Mouse (Mus musculus) retina, postnatal 7 days (tissue): ENCODE measurements around the gene Rad51b.
A peak's percentile ranks its signal among the peaks of the same experiment; 100 is the strongest.

ENCODE experiments used
- DNase-seq: peaks from one replicate; pipeline ENCODE4 v3.0.0-alpha.2; 2012; ENCODE audit warnings: low read depth, low spot score

Gene Rad51b

DNA sequence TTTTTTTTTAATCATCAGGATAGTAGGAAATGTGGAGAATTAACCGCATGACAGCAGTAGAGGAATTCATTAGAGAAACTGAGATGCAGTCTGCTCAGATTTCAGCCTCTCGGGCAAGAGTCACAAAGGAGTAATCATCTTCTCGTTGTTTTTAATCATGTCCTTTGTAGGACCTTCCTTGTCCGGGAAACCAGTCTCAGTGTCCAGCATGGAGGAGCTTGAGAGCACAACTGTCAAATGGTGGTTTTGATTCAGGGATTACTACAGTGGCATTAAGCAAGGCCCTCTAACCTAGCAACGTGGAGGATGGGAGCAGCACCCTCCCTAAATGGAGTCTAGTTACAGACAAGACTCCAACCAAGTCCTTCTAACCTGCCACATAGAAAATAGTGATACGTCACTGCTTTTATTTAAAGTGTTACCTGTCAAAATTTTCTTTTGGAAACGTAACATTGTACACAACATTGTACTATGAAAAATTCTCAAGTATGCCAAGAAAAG is 278.0 kb downstream of the Rad51b start:
- no peak for DNase-seq

DNA sequence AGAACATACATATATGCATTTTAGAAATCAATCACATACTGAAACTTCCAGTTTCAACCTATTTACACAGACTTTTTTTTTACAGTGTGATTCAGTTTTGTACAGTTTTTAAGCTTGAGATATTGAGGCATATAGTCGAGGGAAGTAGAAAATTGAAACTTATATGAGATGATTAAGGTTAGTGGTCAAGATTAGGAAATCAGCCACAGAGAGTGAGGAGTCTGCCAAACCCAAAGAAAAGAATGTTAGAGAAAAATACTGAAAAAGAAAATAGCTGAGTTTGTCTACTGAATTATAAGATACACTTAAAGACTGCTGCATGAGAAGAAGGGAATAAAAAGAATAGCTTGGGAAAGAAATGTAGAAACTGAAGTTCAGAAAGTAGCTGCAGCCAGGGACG is 280.4 kb downstream of the Rad51b start:
- no peak for DNase-seq

DNA sequence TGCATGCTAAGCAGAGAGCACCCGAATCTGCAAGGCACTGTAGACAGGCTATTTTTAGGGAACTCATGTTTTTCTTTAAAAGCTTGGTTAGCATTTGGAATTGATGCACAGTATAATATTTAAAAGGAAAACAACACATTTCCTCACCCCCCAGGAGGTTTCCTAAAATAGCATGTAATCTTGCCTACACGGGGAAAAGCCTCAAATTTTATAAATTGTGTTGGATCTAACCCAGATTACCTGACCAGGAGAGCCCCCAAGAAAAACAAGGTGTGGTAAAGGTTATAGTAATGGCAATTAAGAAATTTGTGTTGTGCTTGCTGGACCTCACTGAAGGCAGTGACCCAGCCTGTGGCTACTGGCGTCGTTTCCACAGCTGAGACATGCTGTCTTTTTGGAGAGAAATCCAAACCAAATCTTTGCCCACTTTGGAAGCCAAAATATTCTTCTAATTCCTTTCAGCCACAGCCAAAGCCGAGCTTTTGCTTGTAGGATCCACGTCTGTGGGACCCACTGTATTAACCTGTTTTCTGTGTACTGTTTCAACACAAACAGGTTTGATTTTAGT is 282.0 kb downstream of the Rad51b start:
- DNase-seq = no peak

DNA sequence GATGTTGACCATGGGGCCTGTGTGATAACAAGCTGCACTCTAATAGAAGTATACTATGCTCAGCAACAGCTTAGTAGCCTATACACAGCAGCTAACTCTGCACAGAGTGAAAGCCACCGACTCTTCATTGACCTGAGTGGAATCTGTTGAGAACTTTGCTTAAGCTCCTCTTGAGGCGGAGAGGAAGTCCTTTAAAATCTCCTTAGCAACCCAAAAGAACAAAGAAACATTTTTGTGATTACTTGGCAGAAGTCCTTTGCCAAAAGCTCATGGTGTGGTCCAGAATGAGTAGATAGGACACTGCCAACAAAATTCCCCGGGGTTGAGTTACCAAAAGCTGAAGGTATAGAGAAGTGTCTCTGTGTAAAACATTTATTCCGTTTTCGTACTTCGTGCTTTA is 282.8 kb downstream of the Rad51b start:
- DNase-seq = no peak

DNA sequence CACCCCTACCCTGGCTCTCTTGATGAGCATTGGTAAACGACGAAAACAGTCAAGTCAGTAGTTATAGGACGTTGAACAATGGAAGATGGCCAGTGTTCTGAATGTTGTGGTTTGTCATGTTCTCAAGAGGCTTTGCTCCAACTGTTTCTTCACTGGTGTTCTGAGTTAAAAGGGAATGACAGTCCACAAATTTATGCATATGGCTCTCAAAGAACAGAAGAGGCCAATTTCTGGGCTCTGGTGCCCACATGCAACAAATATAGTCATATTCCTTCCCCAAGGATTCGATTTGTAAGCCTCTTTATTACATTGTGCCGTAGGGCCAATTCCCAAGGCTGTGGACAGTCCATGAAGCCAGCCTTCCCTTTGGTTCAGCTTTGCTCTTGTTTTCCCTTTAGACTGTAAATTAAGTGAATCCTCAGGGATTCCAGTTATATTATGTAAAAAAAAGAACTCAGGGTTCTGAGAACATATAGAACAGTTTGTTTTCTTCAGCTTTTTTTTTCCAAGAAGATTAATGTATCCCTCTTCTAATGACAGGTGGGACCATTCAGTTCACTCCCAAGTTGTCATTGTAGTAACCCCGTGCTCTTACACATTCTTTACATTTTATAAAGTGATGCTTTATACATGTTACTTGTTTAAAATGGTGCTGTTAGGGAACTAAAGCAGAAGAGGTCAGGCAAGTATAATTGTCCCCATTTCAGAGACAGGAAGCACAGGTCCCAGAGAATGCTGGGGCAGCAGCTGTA is 287.6 kb downstream of the Rad51b start:
- no peak for DNase-seq

DNA sequence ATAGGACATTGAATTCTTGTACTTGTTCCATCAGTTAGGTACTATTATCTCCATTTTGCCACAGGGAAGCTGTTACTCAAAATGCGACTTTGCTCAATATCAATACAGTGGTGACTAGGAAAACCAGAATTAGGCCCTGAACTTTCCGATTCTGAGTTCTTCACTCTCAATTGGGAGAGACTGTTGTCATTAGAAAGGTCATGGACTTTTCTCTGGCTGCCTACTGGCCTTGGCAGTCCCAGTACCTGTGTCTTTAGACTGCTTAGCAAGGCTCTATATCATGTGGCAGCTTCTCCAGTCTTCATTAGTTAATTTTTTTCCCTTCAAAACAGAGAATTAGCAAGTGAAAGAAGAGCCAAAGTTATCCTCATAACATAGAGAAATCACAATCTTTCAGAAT is 288.3 kb downstream of the Rad51b start:
- DNase-seq = no peak

DNA sequence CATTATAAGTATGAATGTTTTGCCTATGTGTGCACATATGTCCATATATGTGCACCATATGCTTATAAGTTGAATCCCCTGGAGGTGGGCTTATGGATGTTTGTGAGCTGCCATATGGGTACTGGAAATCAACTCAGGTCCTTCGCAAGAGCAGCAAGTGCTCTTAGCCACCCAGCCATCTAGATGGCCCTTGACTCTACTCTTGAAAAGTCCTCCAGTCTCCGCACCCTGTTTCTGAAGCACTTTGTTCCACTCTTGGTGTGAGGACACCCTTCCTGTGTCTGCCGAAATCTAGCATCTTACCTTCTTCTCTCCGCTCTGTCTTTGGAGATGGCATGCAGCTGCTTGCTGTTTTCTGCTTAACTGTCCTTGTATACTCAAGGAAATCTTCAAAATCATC is 291.7 kb downstream of the Rad51b start:
- DNase-seq = no peak

DNA sequence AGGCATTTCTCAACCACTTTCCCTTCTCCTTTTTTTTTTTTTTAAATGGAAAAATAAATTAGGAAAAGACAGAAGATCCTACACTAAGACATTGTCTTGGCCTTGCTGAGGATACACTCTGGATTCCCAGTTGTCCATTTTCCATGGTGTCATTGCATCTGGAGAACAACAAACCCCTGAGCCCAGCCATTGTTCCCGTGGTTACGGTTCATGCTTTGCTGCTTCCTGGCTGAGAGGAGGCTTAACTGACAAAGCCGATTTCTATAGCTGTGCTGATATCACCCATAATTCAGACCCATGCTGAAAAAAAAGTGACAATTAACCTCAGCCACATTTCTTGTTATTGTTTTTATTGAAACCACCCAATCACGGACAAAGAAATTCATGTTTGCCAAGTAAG is 295.1 kb downstream of the Rad51b start:
- no peak for DNase-seq

DNA sequence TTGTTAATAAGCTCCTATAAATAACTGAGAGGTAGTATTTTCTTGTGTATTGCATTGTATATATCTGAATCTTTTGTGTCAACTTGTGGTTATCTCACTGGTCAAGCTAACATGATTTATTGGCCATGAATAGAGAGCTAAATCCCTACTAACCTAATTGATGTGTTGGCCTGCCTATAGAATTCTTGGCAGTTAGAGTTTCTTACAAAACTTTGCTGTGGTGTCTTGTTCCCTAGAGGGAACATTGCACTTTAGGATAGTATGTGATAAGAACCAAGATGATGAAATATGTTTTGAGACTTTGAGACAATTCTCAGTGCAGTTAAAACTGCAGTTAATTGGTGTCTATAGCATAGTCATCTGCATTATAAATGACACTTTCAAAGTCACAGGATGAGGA is 299.8 kb downstream of the Rad51b start:
- no peak for DNase-seq

DNA sequence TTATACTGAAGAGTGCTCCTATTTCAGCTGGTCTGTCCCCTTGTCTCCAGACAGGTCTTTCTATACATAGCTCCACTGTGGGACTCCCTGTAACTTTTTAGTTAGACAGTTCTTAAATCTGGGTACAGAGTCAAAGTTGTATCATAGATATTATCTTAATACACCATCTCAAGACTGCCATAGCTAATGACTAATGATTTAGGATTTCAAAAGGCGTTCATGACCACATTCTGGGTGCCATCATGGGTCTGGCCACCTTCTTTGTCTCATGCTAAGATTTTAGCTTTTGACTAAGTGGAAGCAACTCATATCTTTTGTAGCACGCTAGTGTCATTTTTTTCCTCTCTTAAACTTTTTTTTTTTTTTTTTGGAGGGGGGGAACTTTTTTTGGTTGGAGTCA is 300.3 kb downstream of the Rad51b start:
- no peak for DNase-seq

DNA sequence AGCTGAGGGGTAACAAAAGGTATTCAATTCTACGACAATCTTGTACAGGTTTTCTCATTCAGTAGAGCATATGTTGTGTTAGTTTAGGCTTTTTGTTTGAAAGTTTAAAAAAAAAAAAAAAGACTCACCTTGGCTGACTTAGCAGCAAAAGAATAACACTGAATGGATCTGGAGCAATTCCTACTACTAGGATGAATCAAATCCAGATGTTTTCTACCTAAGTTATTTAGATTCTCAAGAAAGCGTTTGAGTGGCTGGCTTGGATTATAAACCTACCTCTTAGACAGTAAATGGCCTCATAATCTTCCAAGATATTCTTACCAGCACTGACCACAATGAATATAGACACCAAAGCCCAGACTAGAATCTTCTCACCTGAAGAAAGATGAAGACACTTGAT is 300.7 kb downstream of the Rad51b start:
- DNase-seq = no peak

DNA sequence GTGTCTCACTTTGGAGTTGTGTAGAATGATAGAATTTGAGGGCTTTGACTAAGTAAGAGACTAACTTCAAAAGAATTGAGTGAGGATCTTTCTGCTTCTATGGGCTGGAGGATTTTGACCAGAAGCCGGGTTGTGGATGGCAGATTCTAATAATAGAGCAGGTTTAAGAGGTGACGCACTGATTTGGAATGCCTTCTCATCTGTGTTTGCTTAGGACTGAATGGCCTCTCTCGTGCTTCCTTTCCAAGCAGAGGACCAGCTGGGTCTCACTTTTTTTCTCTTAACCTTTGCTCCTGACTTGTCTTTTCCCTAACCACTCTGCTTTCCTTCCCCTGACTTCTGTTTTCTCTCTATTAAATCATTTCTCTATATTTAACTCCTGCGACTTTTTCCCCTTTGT is 301.4 kb downstream of the Rad51b start:
- DNase-seq = no peak

DNA sequence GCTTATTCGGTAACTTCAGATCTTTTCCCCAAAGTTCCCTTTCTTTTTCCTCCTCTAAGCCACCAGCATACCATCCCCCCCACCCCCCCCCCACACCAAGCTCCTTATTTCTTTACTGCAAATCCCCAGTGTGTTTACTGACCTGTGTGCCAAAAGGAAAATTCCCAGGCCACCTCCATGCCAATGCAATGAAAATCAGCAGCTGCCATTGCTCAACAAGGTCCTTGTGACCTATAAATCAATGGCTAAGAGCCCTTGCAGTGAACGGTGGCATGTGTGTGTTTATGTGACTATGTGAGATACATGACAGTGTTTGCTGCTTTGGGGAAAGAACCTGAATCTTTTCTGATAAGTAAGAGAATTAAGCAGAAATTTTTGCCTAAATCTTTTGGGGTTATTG is 301.8 kb downstream of the Rad51b start:
- no peak for DNase-seq

DNA sequence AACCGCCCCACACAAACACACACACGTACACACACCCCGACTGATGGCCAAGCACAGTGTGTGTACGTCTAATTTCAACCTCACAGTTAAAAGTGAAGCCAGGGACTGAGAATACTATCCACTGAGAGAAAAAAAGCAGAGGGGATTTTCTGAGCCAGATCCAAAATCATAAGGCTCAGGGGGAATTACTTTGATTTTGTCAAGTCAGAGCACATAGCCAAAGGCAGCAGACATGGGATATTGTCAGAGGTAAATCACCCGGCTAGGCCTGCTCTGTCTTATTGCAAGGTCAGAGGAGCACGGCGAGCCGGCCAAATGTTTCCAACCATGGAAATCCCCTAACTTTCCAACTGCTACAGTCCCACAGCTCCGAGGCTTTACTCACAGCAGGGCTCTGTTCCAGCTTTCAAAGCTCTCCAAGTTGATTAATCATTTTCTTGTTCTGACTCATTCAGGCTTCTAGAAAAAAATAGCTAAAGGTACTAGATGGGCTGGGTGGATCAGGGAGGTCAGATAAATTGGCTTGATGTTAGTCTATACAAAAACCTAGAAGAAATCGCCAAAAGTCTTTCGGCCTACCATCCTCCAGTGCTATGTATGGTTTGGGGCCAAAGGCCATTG is 303.2 kb downstream of the Rad51b start:
- DNase-seq = no peak

DNA sequence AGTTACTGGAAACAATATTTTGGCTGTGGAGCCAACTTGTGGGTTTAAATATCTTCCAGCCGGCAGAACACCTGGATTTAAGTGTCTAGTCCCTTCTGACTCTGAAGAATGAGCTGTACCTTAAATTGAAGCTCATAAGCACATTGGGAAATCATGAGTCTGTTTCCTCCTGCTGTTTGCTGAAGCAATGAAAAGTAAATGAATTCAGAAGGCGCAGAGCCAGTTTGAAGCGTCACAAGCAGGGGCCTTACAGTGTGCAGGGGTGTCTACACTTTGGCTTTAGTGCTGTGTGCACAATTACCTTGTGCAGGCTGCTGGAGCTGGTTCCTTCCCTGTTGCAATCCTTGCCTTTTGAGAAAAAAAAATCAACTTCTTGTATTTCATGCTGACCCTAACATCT is 305.6 kb downstream of the Rad51b start:
- no peak for DNase-seq

DNA sequence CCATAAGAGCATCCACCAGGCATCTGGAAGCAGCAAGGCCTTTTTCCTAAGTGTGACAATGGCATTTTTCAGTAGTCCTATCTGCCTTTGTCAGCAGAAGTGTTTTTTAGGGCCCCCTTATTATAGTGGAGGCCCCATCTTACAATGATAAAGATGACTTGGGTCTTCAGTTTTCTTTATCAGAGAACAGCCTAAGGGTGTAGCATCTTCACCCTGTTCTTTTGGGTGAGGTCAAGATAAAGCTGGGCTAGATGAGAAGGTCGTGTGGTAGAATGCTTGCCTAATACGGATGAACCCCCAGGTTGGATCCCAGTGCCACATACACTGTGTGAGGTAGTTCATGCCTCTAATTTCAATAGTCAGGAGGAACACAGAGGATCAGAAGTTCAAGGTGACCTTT is 307.8 kb downstream of the Rad51b start:
- DNase-seq = no peak

DNA sequence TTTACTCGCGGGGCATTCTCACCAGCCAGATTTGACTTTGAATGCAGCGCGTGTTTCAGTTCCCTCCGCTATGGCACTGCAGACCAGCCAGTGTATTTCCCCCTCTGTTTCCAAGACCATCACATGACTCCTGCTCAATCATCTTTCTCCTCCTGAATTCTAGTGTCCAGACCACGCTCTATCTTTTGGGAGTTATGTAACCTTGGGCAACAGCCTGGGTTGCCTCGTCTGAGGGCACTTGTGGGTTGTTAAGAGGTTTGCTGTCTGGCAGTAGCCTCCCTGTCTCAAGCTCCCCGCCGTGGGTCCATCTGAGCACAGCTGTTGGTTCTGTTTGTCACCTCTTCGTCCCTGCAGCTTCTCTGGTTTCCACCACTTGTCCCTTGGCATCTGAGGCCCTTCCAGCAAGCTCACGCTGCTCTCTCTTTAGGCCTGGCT is 309.1 kb downstream of the Rad51b start:
- no peak for DNase-seq

DNA sequence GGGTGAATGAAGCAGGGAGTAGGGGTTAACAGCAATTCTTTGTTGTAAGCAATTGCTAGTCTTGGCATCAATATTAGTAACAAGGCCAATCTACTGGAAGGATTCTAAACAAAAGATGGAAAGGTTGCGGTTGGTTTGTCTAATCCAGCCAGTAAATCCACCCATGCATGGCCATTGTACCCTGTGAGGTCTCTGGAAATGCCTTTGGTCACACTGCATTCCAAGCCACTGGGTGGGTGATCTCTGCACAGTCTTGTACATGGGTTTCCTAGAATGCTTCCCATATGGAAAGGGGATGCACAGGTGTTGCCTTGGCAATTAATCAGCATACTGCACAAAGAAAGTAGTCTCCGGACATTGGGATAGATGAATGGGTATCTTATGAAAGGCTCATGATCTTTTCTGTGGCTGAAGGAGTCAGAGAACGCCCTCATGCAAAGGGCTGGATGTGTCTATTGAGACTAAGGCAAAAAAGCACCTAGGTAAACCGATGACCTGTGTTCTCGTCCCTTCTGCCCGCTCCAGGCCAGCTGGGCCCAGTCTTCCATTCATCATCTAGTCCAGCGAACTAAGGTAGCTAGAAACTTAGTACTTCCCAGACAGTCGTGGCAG is 312.4 kb downstream of the Rad51b start:
- DNase-seq = no peak

DNA sequence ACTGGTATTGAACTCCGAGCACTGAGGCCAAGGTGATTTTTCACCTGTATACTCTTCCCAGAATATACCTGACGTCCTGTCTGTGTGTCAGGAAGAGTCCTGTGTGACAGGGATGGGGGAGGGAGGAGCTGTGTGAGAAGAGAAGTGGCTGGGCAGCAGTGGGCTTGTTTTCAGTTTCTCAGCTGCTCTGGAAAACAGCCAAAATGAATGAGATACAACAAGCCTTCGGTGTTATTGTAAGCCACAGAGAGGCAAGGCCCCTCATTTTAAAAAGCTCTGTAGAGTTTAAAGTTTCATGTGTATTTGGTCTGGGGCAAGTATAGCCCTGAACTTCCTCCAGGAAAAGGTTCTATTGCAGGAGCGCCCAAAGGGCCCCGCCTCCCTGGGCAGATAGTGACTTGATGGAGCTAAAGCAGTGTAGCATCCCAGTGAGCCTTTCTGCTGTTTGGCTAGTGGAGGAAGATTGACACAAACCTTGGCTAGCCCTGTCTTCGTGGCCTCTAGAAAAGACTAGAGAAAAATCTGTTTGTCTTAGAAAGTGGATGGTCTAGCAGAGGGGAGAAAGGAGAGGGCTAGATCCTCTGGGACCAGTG is 313.5 kb downstream of the Rad51b start:
- no peak for DNase-seq

DNA sequence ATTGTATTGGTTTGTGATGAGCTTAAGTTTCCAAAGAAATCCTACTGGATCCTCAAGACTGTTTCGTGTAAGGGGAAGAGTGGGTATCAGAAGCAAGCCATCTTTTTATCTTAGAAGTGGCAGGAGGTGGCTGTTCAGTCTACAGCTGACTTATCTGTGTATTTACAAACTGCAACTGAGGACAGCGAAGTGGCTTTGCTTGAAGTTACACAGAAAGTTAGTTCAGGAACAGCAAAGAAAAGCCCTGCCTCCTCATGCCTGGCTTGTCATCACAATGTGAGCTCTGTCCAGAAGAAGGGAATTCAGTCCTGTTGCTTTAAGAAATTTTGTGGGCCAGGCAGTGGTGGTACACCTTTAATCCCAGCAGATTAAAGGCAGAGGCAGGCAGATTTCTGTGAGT is 314.6 kb downstream of the Rad51b start:
- DNase-seq = no peak

DNA sequence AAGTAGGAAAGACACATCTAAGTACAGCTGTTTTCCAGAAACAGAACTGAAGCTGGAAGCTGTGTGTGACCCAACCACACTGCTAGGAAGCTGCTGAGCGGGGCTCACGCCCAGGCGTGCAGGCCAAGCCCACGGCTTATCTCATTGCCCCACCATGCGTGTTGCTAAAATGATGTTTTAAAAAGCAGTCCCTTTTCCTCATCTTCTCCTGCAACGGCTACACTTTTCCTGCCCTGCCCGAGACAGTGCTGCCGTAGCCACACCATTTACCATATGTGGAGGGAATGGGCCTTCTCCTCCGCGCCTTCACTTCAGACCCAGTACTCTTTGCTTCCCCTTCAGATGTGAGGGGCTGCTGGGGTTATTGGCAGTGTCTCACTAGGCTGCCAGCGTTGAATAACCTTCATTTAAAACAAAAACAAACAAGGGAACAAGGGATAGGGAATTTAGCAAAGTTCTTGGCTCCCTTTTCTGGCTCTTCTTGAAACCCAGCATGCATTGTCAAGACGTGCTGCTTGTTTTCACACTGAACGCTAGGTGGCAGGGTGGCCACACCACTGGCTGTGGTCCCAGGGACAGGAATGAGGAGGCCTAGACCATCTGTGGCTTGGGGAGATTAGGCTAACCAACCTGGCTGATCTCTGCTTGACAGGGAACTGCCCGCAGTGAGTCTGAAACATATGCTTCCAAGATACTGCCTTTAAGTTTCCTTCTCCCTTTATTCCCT is 315.4 kb downstream of the Rad51b start:
- DNase-seq = peak; percentile 86
